In the genomic region with DNA sequence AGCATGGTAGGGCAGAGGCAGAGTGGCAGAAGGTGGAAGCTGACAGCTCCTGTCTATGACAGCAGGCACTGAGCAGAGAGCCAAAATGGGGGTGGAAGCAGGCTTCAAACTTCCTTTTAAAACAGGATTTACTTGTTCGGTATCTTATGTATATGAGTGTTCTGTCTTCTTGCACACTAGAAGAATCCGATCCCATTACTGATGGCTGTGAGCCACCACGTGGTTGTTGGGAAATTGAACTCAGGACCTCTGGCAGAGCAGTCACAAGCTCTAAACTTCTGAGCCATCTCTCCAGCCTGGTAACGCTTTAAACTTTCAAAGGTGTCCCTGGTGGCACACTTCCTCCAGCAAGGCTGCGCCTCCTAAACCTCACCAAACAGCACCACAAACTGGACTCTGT, we compare ENCODE assay signal across 28 mouse cellular contexts.
DNase-seq lines count a peak whose midpoint lies in the region; ATAC-seq and TF ChIP-seq lines count a peak whose summit lies in the region.
"Had no signal": no experiment of that assay in that cellular context is flagged by ENCODE, and none has a peak within 500 bp of the region (broad histone marks: within the 10 kb centered on the region; RNA-seq: fewer than 3 reads in every experiment).

No protein-coding gene starts in this region.

- WGBS in stomach, postnatal 0 days = 80% methylated on average over 5 of the region's 5 CpGs

- H3K9ac ChIP-seq in stomach, postnatal 0 days (ENCODE audit: low read length) = no peak overlapping the region
- H3K9ac ChIP-seq: embryonic facial prominence, embryonic 13.5 days; embryonic facial prominence, embryonic 15.5 days; forebrain, embryonic 13.5 days; forebrain, embryonic 15.5 days; forebrain, postnatal 0 days had no signal

- H3K27me3 ChIP-seq in stomach, postnatal 0 days (ENCODE audit: control insufficient read depth, insufficient read depth, low read length) = no peaks in the 10 kb centered on the region
- H3K27me3 ChIP-seq: CH12.LX; embryonic facial prominence, embryonic 13.5 days; embryonic facial prominence, embryonic 15.5 days; forebrain, embryonic 13.5 days; forebrain, embryonic 15.5 days; Patski had no signal

- no peak for TF ChIP-seq EP300 in stomach, postnatal 0 days (optimal IDR thresholded peaks at IDR 0.05)

- no peaks in the 10 kb centered on the region for H3K36me3 ChIP-seq in stomach, postnatal 0 days (ENCODE audit: control insufficient read depth, insufficient read depth, low read length)
- H3K36me3 ChIP-seq: embryonic facial prominence, embryonic 13.5 days; embryonic facial prominence, embryonic 15.5 days; forebrain, embryonic 15.5 days had no signal

- H3K9me3 ChIP-seq in stomach, postnatal 0 days (ENCODE audit: control insufficient read depth, low read length) = no peaks in the 10 kb centered on the region
- H3K9me3 ChIP-seq: embryonic facial prominence, embryonic 13.5 days; embryonic facial prominence, embryonic 15.5 days; forebrain, embryonic 13.5 days; forebrain, embryonic 15.5 days; G1E had no signal

- H3K27ac ChIP-seq in stomach, postnatal 0 days (replicated peaks) = no peak overlapping the region
- H3K27ac ChIP-seq: embryonic facial prominence, embryonic 13.5 days; embryonic facial prominence, embryonic 15.5 days; forebrain, embryonic 13.5 days; forebrain, embryonic 15.5 days had no signal

- DNase-seq in cerebellum, postnatal 10 days = peak; percentile 10 to 13
- DNase-seq in cerebellum, postnatal 4 days (ENCODE audit: low spot score in 2 of 2) = no peak
- peak; percentile 27 for DNase-seq in layer of hippocampus, adult 9-11 months
- DNase-seq in layer of hippocampus, postnatal 25 days (ENCODE audit: extremely low spot score in 1 of 2, low spot score in 1 of 2) = no peak
- peak; percentile 14 for DNase-seq in urinary bladder, postnatal 14 days (ENCODE audit: low spot score)
- DNase-seq in urinary bladder, postnatal 4 days (ENCODE audit: low spot score in 2 of 2) = no peak
- DNase-seq in stomach, postnatal 0 days (ENCODE audit: low spot score) = no peak
- no peak for DNase-seq in T-cell, adult 2 months (ENCODE audit: low spot score)
- DNase-seq: adrenal gland, adult 2 months; adrenal gland, postnatal 10 days; adrenal gland, postnatal 25 days; B cell, adult 2 months; cerebellum, adult 11 months; cerebellum, adult 18-20 months; cerebellum, adult 8-10 months; cerebellum, adult 9-11 months; cerebellum, postnatal 25 days; embryo, embryonic 11 days; forebrain, postnatal 0 days had no signal

- H3K4me1 ChIP-seq in stomach, postnatal 0 days (replicated peaks; ENCODE audit: control insufficient read depth, insufficient read depth) = no peaks in the 10 kb centered on the region
- H3K4me1 ChIP-seq: embryonic facial prominence, embryonic 15.5 days had no signal

- no peak overlapping the region for H3K4me2 ChIP-seq in stomach, postnatal 0 days (replicated peaks; ENCODE audit: low read depth)
- H3K4me2 ChIP-seq: embryonic facial prominence, embryonic 13.5 days; embryonic facial prominence, embryonic 15.5 days; forebrain, embryonic 13.5 days; forebrain, embryonic 15.5 days had no signal

- no peak overlapping the region for H3K4me3 ChIP-seq in stomach, postnatal 0 days (ENCODE audit: low read depth, low read length)
- H3K4me3 ChIP-seq: embryonic facial prominence, embryonic 13.5 days; embryonic facial prominence, embryonic 15.5 days; erythroblast, embryonic 14.5 days; forebrain, embryonic 13.5 days; forebrain, embryonic 15.5 days had no signal

- peak; percentile 2; the same call in 1 of the 2 replicates for TF ChIP-seq CTCF in stomach, postnatal 0 days (IDR thresholded peaks at IDR 0.05; ENCODE audit: low read depth)

- no peak for ATAC-seq in stomach, postnatal 0 days (ENCODE audit: low FRiP score, low TSS enrichment)
- ATAC-seq: CD4-positive, CD25-positive, alpha-beta regulatory T cell, adult 4 months; forebrain, embryonic 13.5 days; forebrain, embryonic 15.5 days; forebrain, postnatal 0 days had no signal

Comparison
In these comparisons a context has a peak if more than half of its experiments do, and no peak if none do; other contexts are left out.
1. DNase-seq: peak in cerebellum, postnatal 10 days (2 of 2), layer of hippocampus, adult 9-11 months (single experiment) and urinary bladder, postnatal 14 days (single experiment); none in cerebellum, postnatal 4 days (0 of 2), layer of hippocampus, postnatal 25 days (0 of 2), urinary bladder, postnatal 4 days (0 of 2), stomach, postnatal 0 days (single experiment) and T-cell, adult 2 months (single experiment).